Mouse (Mus musculus) CH12.LX (cell line): ENCODE measurements around the gene H1foo.

Experiments
- CTCF ChIP-seq, 2 experiments: IDR thresholded peaks in 1 of 2; conservative IDR thresholded peaks in 1 of 2; 2 replicates each; pipeline ENCODE4 v1.5.1; 2011 to 2012; ENCODE audit warnings: low read depth in 2 of 2, low read length in 2 of 2, improper control_type of control experiment in 1 of 2, inconsistent platforms in 1 of 2, mild to moderate bottlenecking in 1 of 2, moderate library complexity in 1 of 2
- POLR2AphosphoS2 ChIP-seq: IDR thresholded peaks from 2 replicates; pipeline ENCODE4 v1.6.1; 2011; ENCODE audit warnings: low read depth, low read length, improper control_type of control experiment
- UBTF ChIP-seq: IDR thresholded peaks from 2 replicates; pipeline ENCODE4 v1.6.1; 2012; ENCODE audit warnings: low read depth, mild to moderate bottlenecking, inconsistent platforms, low read length, improper control_type of control experiment, moderate library complexity

DNA sequence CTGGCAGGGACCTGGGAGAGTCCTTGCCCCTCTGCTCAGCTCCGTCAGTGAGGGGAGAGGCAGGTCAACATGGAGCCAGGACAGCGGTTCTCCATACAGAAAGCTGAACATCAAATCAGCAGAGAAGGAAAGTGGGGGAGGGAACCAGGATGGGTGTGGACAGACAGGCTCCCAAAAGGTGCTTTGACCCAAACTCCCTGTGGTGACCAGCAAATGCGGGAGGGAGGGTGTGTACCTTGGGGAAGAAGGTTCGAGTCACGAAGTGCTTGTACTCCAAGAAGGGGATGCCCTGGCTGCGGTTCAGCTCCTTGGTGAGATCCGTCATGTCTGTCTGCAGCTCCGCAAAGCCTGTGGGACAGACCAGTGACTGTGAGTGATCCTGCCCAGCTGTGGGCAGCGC is 18.9 kb downstream of the H1foo start:
- TF ChIP-seq CTCF (conservative IDR thresholded peaks at IDR 0.05 in 1 of 2, IDR thresholded peaks at IDR 0.05 in 1 of 2; ENCODE audit: low read depth in 2 of 2, low read length in 2 of 2) (no peak), UBTF (no peak), POLR2AphosphoS2 (no peak)
